Mouse (Mus musculus): ENCODE measurements around the gene Mast4.

GRCm38 (mm10) chr13:103149415-103149814 is 184.9 kb downstream of the Mast4 start:
- TF ChIP-seq GATA2 (IDR thresholded peaks at IDR 0.05; ENCODE audit: borderline replicate concordance, low read depth, low read length) (no peak), POLR2AphosphoS5 (IDR thresholded peaks at IDR 0.05; ENCODE audit: insufficient replicate concordance, low read depth, low read length) (no peak), GATA1 (IDR thresholded peaks at IDR 0.05; ENCODE audit: borderline replicate concordance, low read length) (no peak), CTCF (IDR thresholded peaks at IDR 0.05; ENCODE audit: low read depth, low read length) (no peak)

Data from G1E (cell line).